Mouse (Mus musculus): ENCODE data around the gene Rnf38. TPM values are rescaled to one million over a fixed set of nuclear protein-coding genes. Genes with fewer than 3 reads are reported as not detected.

The Rnf38 gene
- polyA plus RNA-seq, 1 experiment from 2014 or later = 5.6 TPM

DNA sequence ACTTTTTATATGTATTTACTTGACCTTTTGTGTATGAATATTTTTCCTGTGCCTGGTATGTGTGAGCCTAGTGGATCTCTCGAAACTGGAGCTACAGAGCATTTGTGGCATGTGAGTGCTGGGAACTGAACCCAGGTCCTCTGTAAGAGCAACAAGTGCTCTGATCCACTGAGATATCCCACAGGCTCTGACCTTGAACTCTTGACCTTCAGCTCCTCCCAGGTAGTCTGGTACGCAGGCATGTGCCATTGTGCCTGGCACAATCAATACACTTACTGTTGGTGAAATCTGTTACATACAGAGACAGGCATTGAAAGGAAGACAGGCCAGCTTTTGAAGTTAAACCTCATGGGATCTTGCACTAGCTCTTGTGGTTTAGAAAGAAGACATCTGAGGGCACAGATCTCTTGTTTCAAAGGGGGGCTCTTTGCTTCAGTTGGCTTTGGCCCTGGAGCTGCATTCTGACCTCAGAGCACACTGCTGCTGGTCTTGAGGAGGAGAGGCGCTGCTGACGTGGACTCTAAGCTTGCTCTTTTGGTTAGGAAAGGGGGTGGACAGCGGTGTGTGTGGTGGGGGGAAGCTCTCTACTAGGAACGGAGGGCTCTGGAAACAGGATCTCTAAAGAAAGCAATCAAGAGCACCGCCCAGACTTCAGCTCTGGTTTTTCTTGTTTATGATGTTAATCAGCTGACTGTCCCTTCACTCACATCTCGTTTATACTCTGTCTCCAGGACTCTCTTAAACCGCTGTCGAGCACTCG, 135.8 kb downstream of the Rnf38 start:
- Histone ChIP-seq H3K4me1 (ENCODE audit: insufficient read depth) (peaks cover 4% of the 10 kb centered on the region; the same call in 1 of the 2 replicates), H3K27ac (ENCODE audit: low read depth) (no peak overlapping the region), H3K9me3 (ENCODE audit: low read length) (no peaks in the 10 kb centered on the region), H3K4me2 (ENCODE audit: low read depth, low read length) (no peak overlapping the region), H3K9ac (replicated peaks) (no peak overlapping the region), H3K4me3 (ENCODE audit: low read depth, low read length) (no peak overlapping the region), H3K36me3 (replicated peaks; ENCODE audit: insufficient read depth, low read length) (no peaks in the 10 kb centered on the region), H3K27me3 (ENCODE audit: insufficient read depth, low read length) (no peaks in the 10 kb centered on the region)
- TF ChIP-seq EP300 (IDR thresholded peaks at IDR 0.05; ENCODE audit: low read depth) (no peak), CTCF (IDR thresholded peaks at IDR 0.05; ENCODE audit: low read depth) (no peak)
- DNase-seq (no peak), ATAC-seq (no peak)
- 53% methylated on average over 11 of the region's 11 CpGs for WGBS (ENCODE audit: insufficient replicate concordance)

DNA sequence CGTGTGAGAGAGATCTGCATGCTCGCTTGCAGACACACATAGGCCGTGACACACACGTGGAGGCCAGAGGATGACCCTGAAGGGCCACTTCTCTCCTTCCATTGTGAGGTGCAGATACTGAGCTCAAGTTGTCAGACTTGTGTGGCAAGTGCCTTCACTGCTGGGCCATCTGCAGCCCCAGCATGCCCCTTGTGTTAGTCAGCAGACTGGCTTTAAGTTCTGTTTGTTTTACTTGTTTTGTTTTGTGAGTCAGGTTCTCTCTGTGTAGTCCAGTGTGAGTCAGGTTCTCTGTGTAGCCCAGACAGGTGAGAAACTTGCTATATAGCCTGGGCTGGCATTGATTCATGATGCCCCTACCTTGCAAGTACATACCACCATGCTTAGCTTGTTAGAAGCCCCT, 139.1 kb downstream of the Rnf38 start:
- 76% methylated on average over 4 of the region's 4 CpGs for WGBS (ENCODE audit: insufficient replicate concordance)
- no peak overlapping the region for H3K9ac ChIP-seq (replicated peaks)
- no peak overlapping the region for H3K4me3 ChIP-seq (ENCODE audit: low read depth, low read length)
- ATAC-seq (no peak), DNase-seq (no peak)
- no peaks in the 10 kb centered on the region for H3K36me3 ChIP-seq (replicated peaks; ENCODE audit: insufficient read depth, low read length)
- no peaks in the 10 kb centered on the region for H3K9me3 ChIP-seq (ENCODE audit: low read length)
- TF ChIP-seq CTCF (IDR thresholded peaks at IDR 0.05; ENCODE audit: low read depth) = no peak
- no peak for TF ChIP-seq EP300 (IDR thresholded peaks at IDR 0.05; ENCODE audit: low read depth)
- no peak overlapping the region for H3K27ac ChIP-seq (ENCODE audit: low read depth)
- H3K27me3 ChIP-seq (ENCODE audit: insufficient read depth, low read length) = no peaks in the 10 kb centered on the region
- H3K4me2 ChIP-seq (ENCODE audit: low read depth, low read length) = no peak overlapping the region
- peaks cover 4% of the 10 kb centered on the region; the same call in 1 of the 2 replicates for H3K4me1 ChIP-seq (ENCODE audit: insufficient read depth)

DNA sequence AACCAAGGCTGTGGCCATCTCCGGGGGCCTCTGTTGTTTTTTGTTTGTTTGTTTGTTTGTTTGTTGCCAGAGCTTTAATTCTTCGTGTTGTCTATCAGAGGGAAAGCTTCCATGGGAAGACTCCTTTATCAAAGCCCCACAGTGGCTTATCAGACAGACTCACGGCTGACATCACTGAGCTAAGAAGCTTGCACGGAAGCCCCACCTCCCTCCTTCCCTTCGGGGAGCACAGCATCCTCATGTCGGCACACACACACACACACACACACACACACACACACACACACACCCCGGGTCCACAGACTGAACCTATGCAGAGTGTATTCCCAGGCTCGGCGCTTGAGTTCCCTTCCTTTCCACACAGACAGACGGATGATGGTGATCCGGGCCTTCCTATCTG, 141.2 kb downstream of the Rnf38 start:
- Histone ChIP-seq H3K4me2 (ENCODE audit: low read depth, low read length) (0 out of 2 replicates have a peak overlapping the region, but pooled peaks have one; percentile 2), H3K36me3 (replicated peaks; ENCODE audit: insufficient read depth, low read length) (no peaks in the 10 kb centered on the region), H3K4me1 (ENCODE audit: insufficient read depth) (peaks cover 4% of the 10 kb centered on the region; the same call in 1 of the 2 replicates), H3K9me3 (ENCODE audit: low read length) (no peaks in the 10 kb centered on the region), H3K4me3 (ENCODE audit: low read depth, low read length) (no peak overlapping the region), H3K27me3 (ENCODE audit: insufficient read depth, low read length) (no peaks in the 10 kb centered on the region), H3K9ac (replicated peaks) (no peak overlapping the region), H3K27ac (ENCODE audit: low read depth) (no peak overlapping the region)
- WGBS (ENCODE audit: insufficient replicate concordance) = 55% methylated on average over 11 of the region's 11 CpGs
- no peak for DNase-seq
- TF ChIP-seq EP300 (IDR thresholded peaks at IDR 0.05; ENCODE audit: low read depth) (no peak), CTCF (IDR thresholded peaks at IDR 0.05; ENCODE audit: low read depth) (no peak)
- ATAC-seq = peak; percentile 19; the same call in 1 of the 2 replicates

DNA sequence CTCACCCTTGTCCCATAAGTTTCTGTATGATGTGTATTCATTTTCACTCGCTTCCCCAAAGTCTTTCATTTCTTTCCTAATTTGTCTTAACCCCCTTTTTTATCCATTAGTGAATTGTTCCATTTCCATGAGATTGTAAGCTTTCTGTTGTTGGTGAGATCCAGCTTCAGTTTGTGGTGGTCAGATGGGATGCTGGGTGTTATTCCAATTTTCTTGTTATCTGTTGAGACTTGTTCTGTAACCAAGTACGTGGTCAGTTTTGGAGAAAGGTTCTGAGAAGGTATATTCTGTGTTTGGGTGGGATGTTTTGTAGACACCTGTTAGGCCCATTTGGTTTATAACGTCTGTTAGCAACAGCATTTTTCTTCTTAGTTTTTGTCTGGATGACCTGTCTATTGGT, 148.0 kb downstream of the Rnf38 start:
- WGBS (ENCODE audit: insufficient replicate concordance) = 82% methylated on average over 3 of the region's 3 CpGs
- Histone ChIP-seq H3K4me2 (ENCODE audit: low read depth, low read length) (no peak overlapping the region), H3K4me1 (ENCODE audit: insufficient read depth) (0 out of 2 replicates have a peak, but pooled peaks cover 5% of the 10 kb centered on the region), H3K36me3 (replicated peaks; ENCODE audit: insufficient read depth, low read length) (no peaks in the 10 kb centered on the region), H3K9me3 (ENCODE audit: low read length) (no peaks in the 10 kb centered on the region), H3K9ac (replicated peaks) (no peak overlapping the region), H3K27ac (ENCODE audit: low read depth) (no peak overlapping the region), H3K4me3 (ENCODE audit: low read depth, low read length) (no peak overlapping the region), H3K27me3 (ENCODE audit: insufficient read depth, low read length) (no peaks in the 10 kb centered on the region)
- no peak for DNase-seq
- TF ChIP-seq EP300 (IDR thresholded peaks at IDR 0.05; ENCODE audit: low read depth) (no peak), CTCF (IDR thresholded peaks at IDR 0.05; ENCODE audit: low read depth) (no peak)
- no peak for ATAC-seq

DNA sequence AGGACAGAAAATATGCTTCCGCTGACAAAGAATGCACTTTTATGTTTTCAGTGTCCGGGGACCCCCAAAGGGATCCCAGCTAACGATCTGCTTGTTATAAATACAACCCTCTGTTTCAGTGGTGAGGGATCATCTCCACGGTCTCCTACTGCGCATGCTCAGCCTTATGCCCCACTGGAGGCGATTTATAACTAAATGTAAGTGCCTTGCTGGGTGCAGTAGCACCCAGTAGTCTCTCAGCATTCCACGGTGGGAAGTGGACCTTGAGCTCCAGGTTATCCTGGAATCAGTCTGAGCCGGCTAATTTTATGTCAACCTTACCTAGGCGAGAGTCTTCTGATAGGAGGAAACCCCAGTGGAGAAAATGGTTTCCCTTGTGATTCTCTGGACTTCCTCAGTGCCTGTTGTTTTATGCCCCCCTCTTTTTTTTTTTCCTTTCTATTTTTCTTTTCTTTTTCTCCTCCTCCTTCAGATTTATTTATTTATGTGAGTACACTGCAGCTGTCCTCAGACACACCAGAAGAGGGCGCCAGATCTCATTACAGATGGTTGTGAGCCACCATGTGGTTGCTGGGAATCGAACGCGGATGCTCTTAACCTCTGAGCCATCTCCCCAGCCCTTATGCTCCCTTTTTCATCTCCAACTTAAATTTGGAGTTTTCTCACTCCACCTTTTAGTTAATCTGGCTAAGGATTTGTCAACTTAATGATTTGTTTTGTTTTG, 148.8 kb downstream of the Rnf38 start:
- Histone ChIP-seq H3K4me1 (ENCODE audit: insufficient read depth) (0 out of 2 replicates have a peak, but pooled peaks cover 5% of the 10 kb centered on the region), H3K4me3 (ENCODE audit: low read depth, low read length) (no peak overlapping the region), H3K27me3 (ENCODE audit: insufficient read depth, low read length) (no peaks in the 10 kb centered on the region), H3K27ac (ENCODE audit: low read depth) (no peak overlapping the region), H3K36me3 (replicated peaks; ENCODE audit: insufficient read depth, low read length) (no peaks in the 10 kb centered on the region), H3K4me2 (ENCODE audit: low read depth, low read length) (no peak overlapping the region), H3K9me3 (ENCODE audit: low read length) (no peaks in the 10 kb centered on the region), H3K9ac (replicated peaks) (no peak overlapping the region)
- DNase-seq (no peak), ATAC-seq (no peak)
- TF ChIP-seq EP300 (IDR thresholded peaks at IDR 0.05; ENCODE audit: low read depth) = no peak
- 78% methylated on average over 13 of the region's 13 CpGs for WGBS (ENCODE audit: insufficient replicate concordance)

DNA sequence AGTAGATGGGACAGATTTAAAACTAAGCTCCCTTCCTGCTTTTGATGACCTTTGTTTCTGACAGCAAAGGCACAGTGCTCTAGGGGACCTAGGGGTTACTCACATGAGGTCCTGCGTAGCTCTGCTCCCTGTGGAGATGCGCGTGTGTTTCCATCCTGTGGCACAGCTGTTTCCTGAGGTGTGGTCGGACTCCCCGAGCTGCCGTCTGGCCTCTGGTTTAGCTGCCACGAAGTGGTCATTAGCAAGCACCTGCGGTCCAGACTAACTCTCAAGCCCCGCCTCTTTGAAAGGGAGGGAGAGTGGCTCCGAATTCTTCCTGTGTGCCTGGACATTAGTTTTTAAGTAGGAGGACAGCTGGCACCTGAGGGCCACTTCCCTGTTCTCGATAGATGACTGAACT, 149.6 kb downstream of the Rnf38 start, which contains the start of gene Gne:
Gene Gne (minus strand): TSS at position 233 of the 400 bp plus-strand sequence.
- H3K27ac ChIP-seq (ENCODE audit: low read depth) = no peak within 1 kb of the TSS

More for the DNA sequence above, 149.6 kb downstream of the Rnf38 start, which contains the start of gene Gne:
- DNase-seq (no peak), ATAC-seq (peak; percentile 48; the same call in 1 of the 2 replicates)
- WGBS (ENCODE audit: insufficient replicate concordance) = 3% methylated on average over 11 of the region's 11 CpGs
- no peaks in the 10 kb centered on the region for H3K9me3 ChIP-seq (ENCODE audit: low read length)
- H3K9ac ChIP-seq (replicated peaks) = no peak within 1 kb of the TSS
- no peak within 1 kb of the TSS for H3K4me3 ChIP-seq (ENCODE audit: low read depth, low read length)
- no peak for TF ChIP-seq EP300 (IDR thresholded peaks at IDR 0.05; ENCODE audit: low read depth)
- TF ChIP-seq CTCF (IDR thresholded peaks at IDR 0.05; ENCODE audit: low read depth) = no peak
- 0 out of 2 replicates have a peak, but pooled peaks cover 5% of the 10 kb centered on the region for H3K4me1 ChIP-seq (ENCODE audit: insufficient read depth)
- peak within 1 kb of the TSS; percentile 42 for H3K4me2 ChIP-seq (ENCODE audit: low read depth, low read length)
- H3K36me3 ChIP-seq (replicated peaks; ENCODE audit: insufficient read depth, low read length) = no peaks in the 10 kb centered on the region
- H3K27me3 ChIP-seq (ENCODE audit: insufficient read depth, low read length) = no peaks in the 10 kb centered on the region

Data from liver, postnatal 0 days (tissue).